Mouse (Mus musculus) small intestine, adult 2 months (tissue): ENCODE measurements around the gene Ppp6r1. TPM values are rescaled to one million over a fixed set of nuclear protein-coding genes. Genes with fewer than 3 reads are reported as not detected.
A peak's percentile ranks its signal among the peaks of the same experiment; 100 is the strongest.

Experiments used
- H3K27ac ChIP-seq: fragments of 200-500 bp; 2 replicates; pipeline ENCODE4 v1.5.1; 2012; ENCODE audit warnings: low read depth, low read length, control low read depth, inconsistent platforms; ENCODE audit not compliant: insufficient read depth
- H3K27me3 ChIP-seq: fragments of 200-500 bp; 2 replicates; pipeline ENCODE4 v1.6.1; 2012; ENCODE audit warnings: mild to moderate bottlenecking, moderate library complexity, low read length, inconsistent platforms; ENCODE audit not compliant: control insufficient read depth, insufficient read depth
- H3K36me3 ChIP-seq: fragments of 200-500 bp; 2 replicates; pipeline ENCODE4 v1.6.1; 2012; ENCODE audit warnings: mild to moderate bottlenecking, low read length, control low read depth, inconsistent platforms; ENCODE audit not compliant: control insufficient read depth, insufficient read depth
- H3K4me1 ChIP-seq: fragments of 200-500 bp; 2 replicates; pipeline ENCODE4 v1.6.1; 2012; ENCODE audit warnings: low read length, inconsistent platforms, mixed read lengths; ENCODE audit not compliant: control insufficient read depth, insufficient read depth, insufficient read length
- H3K4me3 ChIP-seq: fragments of 200-500 bp; 2 replicates; pipeline ENCODE4 v1.5.1; 2012; ENCODE audit warnings: low read depth, mild to moderate bottlenecking, control low read depth, inconsistent platforms, low read length, moderate library complexity
- CTCF ChIP-seq: fragments of 200-500 bp; IDR thresholded peaks from 2 replicates; pipeline ENCODE4 v1.5.1; 2012; ENCODE audit warnings: low read depth, mild to moderate bottlenecking, control low read depth, inconsistent platforms, low read length, moderate library complexity, mixed read lengths; ENCODE audit not compliant: insufficient replicate concordance, insufficient read length; ENCODE audit errors: extremely low read depth
- POLR2A ChIP-seq: fragments of 200-500 bp; IDR thresholded peaks from 2 replicates; pipeline ENCODE4 v1.6.1; 2012; ENCODE audit warnings: low read depth, mild to moderate bottlenecking, control low read depth, inconsistent platforms, low read length, moderate library complexity
- WGBS: fragments of 180-500 bp; shearing (Covaris S2); methylation state at CpG from one replicate; pipeline ENCODE4 v1.1.7; 2018; 5-methylcytosine and 5-hydroxymethylcytosine counted together
- polyA plus RNA-seq: library from polyadenylated mRNA; depleted of rRNA; stranded (reverse); fragments of >200 nt; gene quantifications from 2 replicates; pipeline ENCODE4 v1.2.3, GENCODE M21; 2012

Gene Ppp6r1
- polyA plus RNA-seq, 1 experiment: 142 TPM

DNA sequence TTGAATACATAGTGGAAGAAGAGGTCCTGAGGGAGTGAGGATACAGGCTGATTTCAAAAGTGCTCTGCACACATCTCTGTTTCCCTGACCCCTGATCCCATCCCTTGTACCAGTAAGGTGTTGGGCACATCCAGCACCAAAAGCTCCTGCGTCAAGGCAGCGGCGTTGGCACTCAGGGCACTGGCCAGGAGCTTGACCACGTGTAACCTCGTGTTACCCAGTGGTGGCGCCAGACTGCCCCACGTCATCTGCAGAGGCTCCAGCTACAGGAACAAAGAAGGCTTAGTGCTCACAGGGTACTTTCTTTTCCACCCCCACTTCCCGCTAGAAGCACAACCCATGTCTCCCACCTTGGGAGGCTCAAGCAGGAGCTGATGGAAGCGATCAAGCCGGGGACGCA is 17.7 kb downstream of the Ppp6r1 start:
- H3K36me3 ChIP-seq: peaks cover 77% of the 10 kb centered on the region
- no peaks in the 10 kb centered on the region for H3K4me1 ChIP-seq
- no peak overlapping the region for H3K27ac ChIP-seq
- WGBS: 85% methylated on average over 11 of the region's 11 CpGs
- H3K4me3 ChIP-seq: no peak overlapping the region
- no peaks in the 10 kb centered on the region for H3K27me3 ChIP-seq
- TF ChIP-seq POLR2A (no peak), CTCF (no peak)

DNA sequence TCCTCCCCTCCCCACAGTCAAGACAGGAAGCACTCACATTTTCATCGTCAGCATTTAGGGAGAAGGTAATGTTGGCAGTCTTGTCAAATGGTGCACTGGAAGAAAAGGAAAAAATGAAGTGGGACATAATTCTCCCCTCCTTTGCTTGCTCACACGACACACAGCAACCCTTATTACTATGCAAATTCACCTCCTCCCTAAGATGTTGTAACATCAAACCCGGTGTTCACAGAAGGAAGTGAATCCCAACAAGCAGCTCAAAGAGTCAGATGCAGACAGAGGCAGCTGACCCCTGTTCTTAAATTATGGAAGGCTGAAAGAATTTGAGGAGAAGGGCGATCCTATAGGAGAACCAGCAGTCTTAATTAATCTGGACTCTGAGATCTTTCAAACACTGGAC is 22.6 kb downstream of the Ppp6r1 start:
- H3K4me1 ChIP-seq: peaks cover 5% of the 10 kb centered on the region
- 75% methylated on average over 4 of the region's 4 CpGs for WGBS
- no peaks in the 10 kb centered on the region for H3K27me3 ChIP-seq
- no peak overlapping the region for H3K4me3 ChIP-seq
- no peak overlapping the region for H3K27ac ChIP-seq
- peaks cover 77% of the 10 kb centered on the region for H3K36me3 ChIP-seq
- TF ChIP-seq POLR2A (no peak), CTCF (no peak)

DNA sequence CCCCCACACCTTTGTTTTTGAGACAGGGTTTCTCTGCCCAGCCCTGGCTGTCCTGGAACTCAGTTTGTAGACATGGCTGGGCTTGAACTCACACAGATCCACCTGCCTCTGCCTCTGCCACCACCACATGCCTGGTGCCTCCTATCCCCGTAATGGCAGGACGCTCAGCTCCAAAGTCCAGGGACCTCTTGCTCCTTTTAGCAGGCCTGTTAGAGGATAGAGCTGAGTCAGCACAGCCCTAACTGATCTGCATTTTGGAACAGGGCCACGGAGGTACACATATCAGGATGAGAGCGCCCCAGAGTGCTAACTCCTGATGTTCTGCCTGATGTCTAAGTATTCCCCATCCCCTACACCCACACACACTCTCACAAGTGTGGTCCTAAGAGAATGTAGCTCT is 27.8 kb downstream of the Ppp6r1 start, which contains the start of gene Tmem86b:
Tmem86b (minus strand) TSS at position 392 of the 400 bp plus-strand sequence.
- no peak for TF ChIP-seq CTCF
- TF ChIP-seq POLR2A: no peak
- peaks cover 52% of the 10 kb centered on the region for H3K36me3 ChIP-seq
- peak within 1 kb of the TSS; percentile 89 for H3K27ac ChIP-seq

DNA sequence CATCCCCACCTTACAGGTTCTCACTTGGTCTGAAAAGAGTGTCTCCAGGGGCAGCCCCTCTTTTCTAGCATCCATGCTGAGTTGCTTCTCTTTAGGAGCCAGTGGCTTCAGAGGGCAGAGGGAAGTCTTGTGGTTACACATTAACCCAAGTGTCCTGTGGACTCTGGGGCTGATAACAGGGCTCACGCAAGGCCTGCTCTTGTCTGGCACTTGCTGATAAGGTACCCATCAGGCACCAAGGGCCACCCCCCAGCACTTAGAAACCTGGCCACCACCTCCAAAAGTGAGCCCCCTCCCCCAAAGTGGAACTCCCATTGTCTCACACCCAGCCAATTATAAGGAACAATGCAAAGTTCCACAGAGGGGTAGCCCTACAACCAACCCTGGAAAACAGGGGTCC is 28.6 kb downstream of the Ppp6r1 start:
- WGBS: 19% methylated on average over 1 of the region's 1 CpGs
- Histone ChIP-seq H3K4me1 (peaks cover 16% of the 10 kb centered on the region), H3K36me3 (peaks cover 46% of the 10 kb centered on the region), H3K4me3 (peak overlapping the region; percentile 63), H3K27ac (peak overlapping the region; percentile 89), H3K27me3 (no peaks in the 10 kb centered on the region)
- no peak for TF ChIP-seq POLR2A
- TF ChIP-seq CTCF: no peak

More for the DNA sequence above, 27.8 kb downstream of the Ppp6r1 start, which contains the start of gene Tmem86b:
- H3K4me3 ChIP-seq: no peak within 1 kb of the TSS
- no peaks in the 10 kb centered on the region for H3K27me3 ChIP-seq
- 26% methylated on average over 4 of the region's 4 CpGs for WGBS
- H3K4me1 ChIP-seq: peaks cover 16% of the 10 kb centered on the region

DNA sequence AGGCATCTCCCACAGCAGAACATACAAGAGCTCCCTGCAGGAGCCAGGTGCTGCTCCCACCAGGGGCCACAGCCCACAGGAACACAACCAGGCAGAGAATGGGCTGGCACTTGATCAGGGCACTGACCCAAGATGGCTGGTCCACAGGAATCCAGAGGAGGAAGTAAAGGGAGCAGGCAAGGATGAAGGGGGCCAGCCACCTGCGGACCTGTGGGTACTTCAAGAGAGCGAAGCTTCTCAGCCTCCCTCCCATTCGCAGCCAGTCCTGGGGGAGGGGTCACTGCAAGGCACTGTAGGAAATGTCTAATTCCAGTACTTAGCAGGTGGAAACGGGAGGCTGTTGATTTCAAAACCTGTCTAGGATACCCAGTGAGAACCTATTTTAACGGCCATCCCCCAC is 29.2 kb downstream of the Ppp6r1 start:
- peak overlapping the region; percentile 77 for H3K27ac ChIP-seq
- TF ChIP-seq CTCF: no peak
- TF ChIP-seq POLR2A: no peak
- 42% methylated on average over 5 of the region's 5 CpGs for WGBS
- peaks cover 16% of the 10 kb centered on the region for H3K4me1 ChIP-seq
- H3K4me3 ChIP-seq: peak overlapping the region; percentile 63
- H3K27me3 ChIP-seq: no peaks in the 10 kb centered on the region
- H3K36me3 ChIP-seq: peaks cover 42% of the 10 kb centered on the region

DNA sequence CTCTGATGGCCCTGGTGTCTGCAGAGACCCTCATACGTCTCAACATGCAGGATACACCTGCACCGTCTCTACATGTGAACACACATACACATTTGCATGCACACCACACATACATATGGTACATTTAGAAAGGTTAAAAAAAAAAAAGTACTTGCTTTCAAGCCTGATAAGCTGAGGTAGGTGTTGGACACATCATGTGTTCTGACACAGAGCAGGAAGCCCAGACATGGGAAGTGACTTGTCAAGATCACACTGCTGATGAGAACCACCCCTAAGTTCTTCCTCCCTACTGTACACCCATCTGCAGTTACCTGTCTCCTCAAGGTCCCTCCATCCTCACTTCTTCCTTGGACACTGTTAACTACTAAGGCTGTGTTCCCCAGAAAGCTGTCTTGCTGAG is 32.9 kb downstream of the Ppp6r1 start:
- Histone ChIP-seq H3K4me1 (peaks cover 10% of the 10 kb centered on the region; the same call in 1 of the 2 replicates), H3K4me3 (no peak overlapping the region), H3K27me3 (no peaks in the 10 kb centered on the region), H3K36me3 (peaks cover 11% of the 10 kb centered on the region; the same call in 1 of the 2 replicates), H3K27ac (no peak overlapping the region)
- TF ChIP-seq POLR2A: no peak
- no peak for TF ChIP-seq CTCF
- 82% methylated on average over 2 of the region's 2 CpGs for WGBS

DNA sequence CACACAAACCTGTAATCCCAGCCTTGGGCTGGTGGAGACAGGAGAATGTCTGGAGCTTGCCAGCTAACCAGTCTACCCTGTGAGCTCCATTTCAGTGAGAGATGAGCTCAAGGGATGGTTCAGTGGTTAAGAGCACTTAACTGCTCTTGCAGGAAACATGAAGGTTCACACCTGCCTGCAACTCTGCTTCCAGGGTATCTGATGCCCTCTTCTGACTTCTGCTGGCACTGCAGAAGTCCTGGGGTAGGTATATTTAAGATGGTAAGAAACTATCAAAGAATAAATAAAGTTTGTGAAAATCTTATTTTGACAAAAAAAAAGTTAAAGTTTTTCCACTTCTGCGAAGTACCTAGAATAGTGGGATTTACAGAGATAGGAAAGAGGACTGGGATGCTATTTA is 34.5 kb downstream of the Ppp6r1 start:
- Histone ChIP-seq H3K36me3 (peaks cover 10% of the 10 kb centered on the region; the same call in 1 of the 2 replicates), H3K4me1 (peaks cover 7% of the 10 kb centered on the region; the same call in 1 of the 2 replicates), H3K27ac (no peak overlapping the region), H3K4me3 (no peak overlapping the region), H3K27me3 (no peaks in the 10 kb centered on the region)
- WGBS: 53% methylated on average over 1 of the region's 1 CpGs
- TF ChIP-seq CTCF (peak; percentile 42; the same call in 1 of the 2 replicates), POLR2A (no peak)
